Mouse (Mus musculus) cortical plate, adult 2 months (tissue): ENCODE measurements around the gene Tmem184b. TPM values are rescaled to one million over a fixed set of nuclear protein-coding genes. Genes with fewer than 3 reads are reported as not detected.
A peak's percentile ranks its signal among the peaks of the same experiment; 100 is the strongest.

ENCODE experiments used
- H3K27ac ChIP-seq: fragments of 200-500 bp; 2 replicates; pipeline ENCODE4 v1.5.1; 2012; ENCODE audit warnings: low read length, control low read depth, inconsistent platforms; ENCODE audit not compliant: insufficient read depth
- H3K4me1 ChIP-seq: fragments of 200-500 bp; 2 replicates; pipeline ENCODE4 v1.6.1; 2011; ENCODE audit warnings: low read length; ENCODE audit not compliant: control insufficient read depth, insufficient read depth
- H3K4me3 ChIP-seq: fragments of 200-500 bp; 2 replicates; pipeline ENCODE4 v1.5.1; 2011; ENCODE audit warnings: mild to moderate bottlenecking, low read length, control low read depth; ENCODE audit not compliant: insufficient read depth
- CTCF ChIP-seq: fragments of 200-500 bp; IDR thresholded peaks from 2 replicates; pipeline ENCODE4 v1.5.1; 2011; ENCODE audit warnings: mild to moderate bottlenecking, control low read depth, low read length; ENCODE audit not compliant: insufficient read depth; ENCODE audit errors: extremely low read depth
- POLR2A ChIP-seq: fragments of 200-500 bp; IDR thresholded peaks from 2 replicates; pipeline ENCODE4 v1.6.1; 2011; ENCODE audit warnings: mild to moderate bottlenecking, low read length, control low read depth; ENCODE audit not compliant: insufficient read depth; ENCODE audit errors: extremely low read depth
- polyA plus RNA-seq: library from polyadenylated mRNA; depleted of rRNA; stranded (reverse); fragments of >200 nt; gene quantifications from 2 replicates; pipeline ENCODE4 v1.2.3, GENCODE M21; 2012

Tmem184b gene
- polyA plus RNA-seq, 1 experiment: 75.6 TPM

DNA sequence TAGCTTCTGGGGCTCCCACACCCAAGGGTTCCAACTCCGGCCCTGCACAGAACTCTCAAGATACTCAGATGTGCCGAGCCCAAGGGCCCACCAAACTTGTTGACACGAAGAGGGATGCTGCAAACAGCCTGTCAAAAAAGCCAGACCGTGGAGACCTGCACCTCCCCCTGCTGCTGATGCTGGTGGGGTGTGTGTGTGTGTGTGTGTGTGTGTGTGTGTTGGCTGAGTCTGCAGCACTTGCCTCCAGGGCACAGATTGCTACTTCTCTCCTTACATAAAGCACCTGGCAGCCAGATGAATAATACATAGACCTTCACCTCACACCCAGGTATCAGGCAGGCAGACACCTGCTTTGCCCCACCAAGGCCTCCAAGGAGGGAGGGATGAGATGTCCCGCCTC, 1.2 kb downstream of the Tmem184b start:
- H3K4me1 ChIP-seq: peaks cover 3% of the 10 kb centered on the region; the same call in 1 of the 2 replicates
- TF ChIP-seq POLR2A (no peak), CTCF (no peak)
- peak overlapping the region; percentile 59 for H3K4me3 ChIP-seq
- no peak overlapping the region for H3K27ac ChIP-seq

DNA sequence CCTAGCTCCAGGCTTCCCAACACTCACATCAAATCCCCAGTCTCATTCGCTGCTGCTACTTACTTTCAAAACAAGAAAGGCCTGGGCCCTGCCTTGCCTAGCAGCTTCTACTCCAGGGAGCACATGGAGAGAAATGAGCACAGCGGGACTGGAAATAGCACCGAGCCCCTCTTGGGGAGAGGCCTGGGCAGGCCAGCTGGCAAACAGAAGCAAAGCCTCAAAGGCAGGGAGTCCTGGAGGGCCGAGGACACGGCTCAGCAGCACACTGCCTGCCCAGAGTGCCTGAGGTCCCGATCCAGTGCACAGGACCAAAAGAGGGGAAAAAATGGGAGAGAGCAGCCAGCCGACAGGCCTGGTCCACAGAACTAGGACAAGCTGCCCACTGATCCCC, 2.4 kb downstream of the Tmem184b start:
- H3K4me1 ChIP-seq: peaks cover 3% of the 10 kb centered on the region; the same call in 1 of the 2 replicates
- no peak overlapping the region; the same call in 1 of the 2 replicates for H3K4me3 ChIP-seq
- H3K27ac ChIP-seq: 0 out of 2 replicates have a peak overlapping the region, but pooled peaks have one; percentile 6
- TF ChIP-seq POLR2A: no peak
- no peak for TF ChIP-seq CTCF

DNA sequence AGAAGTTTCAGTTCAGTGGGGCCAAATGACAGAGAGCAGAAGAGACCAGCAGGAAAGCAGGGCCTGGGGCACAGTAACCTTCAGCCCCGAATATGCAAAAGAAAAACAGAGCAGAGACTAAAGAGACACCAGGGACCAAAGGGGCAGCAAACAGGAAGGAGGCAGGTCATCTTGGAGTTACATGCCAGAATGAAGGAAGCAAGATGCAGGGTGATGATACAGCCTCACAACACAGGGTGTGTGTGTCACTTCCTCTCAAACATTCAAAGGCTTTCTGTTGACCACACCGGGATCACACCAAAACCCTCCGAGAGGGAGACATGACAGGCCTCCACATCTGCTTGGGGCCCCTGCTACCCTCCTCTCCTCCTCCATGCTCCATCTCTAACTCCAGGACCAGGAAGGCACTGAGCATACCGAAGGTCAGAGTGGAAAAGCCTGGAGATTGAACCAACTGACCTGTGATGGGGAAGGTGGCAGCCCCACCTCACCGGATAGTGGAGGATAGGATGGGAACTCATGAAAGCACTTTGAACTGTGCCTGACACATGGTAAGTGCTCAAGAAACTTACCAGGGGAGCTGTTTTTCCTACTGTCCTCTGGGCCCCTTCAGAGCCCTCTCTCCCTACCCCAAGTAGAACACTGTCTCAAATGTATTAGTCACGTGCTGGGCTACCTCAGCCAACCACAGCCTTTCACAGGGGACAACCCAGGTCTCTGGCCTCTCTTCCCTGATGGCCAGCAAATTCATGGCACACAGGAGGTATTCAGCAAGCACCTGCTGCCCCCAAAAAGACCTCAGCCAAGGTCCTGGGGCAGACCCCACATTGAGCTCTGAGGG, 3.0 kb downstream of the Tmem184b start:
- Histone ChIP-seq H3K4me1 (peaks cover 3% of the 10 kb centered on the region; the same call in 1 of the 2 replicates), H3K4me3 (no peak overlapping the region; the same call in 1 of the 2 replicates), H3K27ac (no peak overlapping the region)
- TF ChIP-seq POLR2A (no peak), CTCF (no peak)

DNA sequence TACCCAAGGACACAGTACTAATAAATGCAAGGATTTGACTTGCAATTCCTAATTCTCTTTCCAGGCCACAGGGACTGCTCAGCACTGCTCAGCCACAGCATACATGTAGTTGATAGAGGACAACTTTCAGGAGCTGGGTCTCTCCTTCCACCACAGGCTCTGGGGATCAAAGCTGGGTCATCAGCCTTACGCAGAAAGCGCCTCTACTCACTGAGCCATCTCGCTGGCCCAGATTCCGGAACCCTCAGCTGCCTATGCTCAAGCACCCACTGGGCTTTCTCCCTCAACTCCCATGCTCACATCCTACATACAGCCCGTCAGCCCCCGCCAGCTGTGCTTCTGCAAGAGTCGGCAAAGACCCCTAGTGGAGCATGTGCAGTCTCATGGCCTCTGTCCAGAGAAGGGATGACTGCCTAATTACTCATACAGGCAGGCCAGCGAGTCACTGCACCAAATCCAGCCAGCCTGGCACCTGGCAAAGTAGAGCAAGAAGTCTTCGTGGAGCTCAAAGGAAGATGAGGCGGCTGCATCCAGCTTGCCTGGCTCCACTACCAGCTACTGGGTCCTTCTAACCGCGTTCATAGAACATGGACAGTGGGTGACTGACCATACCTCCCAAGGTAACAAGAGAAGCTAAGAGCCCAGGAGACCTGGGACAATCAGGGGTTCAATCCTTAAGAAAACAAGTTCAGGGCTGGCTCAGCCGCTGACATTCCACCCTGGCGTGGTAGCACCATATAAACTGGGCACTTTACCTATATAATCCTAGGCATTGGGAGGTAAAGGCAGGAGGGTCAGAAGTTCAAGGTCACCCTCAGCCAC, 3.9 kb downstream of the Tmem184b start:
- Histone ChIP-seq H3K4me3 (no peak overlapping the region), H3K4me1 (peaks cover 10% of the 10 kb centered on the region), H3K27ac (no peak overlapping the region)
- TF ChIP-seq POLR2A (no peak), CTCF (no peak)

DNA sequence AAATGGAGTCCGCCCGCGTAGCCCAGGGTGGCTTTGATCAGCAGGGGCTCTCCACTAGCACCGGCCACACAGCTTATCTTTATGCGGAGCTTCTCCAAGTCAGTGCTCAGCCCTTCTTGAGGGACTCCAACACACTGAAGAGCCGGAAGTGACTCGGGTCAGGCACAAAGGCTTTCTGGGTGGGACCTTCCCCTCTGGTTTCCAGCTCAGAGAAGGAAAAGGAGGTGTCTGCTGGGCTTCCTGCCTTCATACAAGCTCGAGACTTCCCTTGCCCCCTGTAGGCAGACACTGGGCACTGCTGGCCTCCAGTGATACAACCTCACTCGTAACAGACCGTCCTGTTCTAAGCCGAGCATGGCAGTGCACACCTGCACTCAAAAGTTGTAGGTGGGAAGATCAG, 6.6 kb downstream of the Tmem184b start:
- Histone ChIP-seq H3K27ac (peak overlapping the region; percentile 76; the same call in 1 of the 2 replicates), H3K4me1 (peaks cover 16% of the 10 kb centered on the region), H3K4me3 (no peak overlapping the region)
- TF ChIP-seq POLR2A (peak; percentile 45; the same call in 1 of the 2 replicates), CTCF (0 out of 2 replicates have a peak, but pooled peaks have one; percentile 16)

DNA sequence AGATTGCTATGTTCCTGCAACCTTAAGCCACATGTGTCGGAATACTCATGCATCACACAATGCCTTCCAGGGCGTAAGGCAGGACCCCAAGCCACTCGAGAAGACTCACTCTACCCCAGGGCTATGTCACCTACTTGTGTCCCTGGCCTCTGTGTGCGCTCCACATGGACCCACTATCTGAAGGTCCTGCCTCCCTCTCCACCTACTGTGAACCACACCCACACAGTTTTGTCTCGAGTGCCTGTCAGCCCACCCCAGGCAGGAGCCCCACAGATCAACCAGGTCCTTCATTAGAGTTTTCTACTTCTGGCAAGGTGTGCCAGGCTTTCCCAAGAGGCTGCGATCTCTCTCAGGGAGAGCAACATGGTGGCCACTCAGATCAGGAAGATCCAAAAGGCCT, 8.1 kb downstream of the Tmem184b start:
- H3K4me3 ChIP-seq: no peak overlapping the region
- TF ChIP-seq POLR2A (no peak), CTCF (no peak)
- H3K27ac ChIP-seq: no peak overlapping the region
- H3K4me1 ChIP-seq: peaks cover 23% of the 10 kb centered on the region

DNA sequence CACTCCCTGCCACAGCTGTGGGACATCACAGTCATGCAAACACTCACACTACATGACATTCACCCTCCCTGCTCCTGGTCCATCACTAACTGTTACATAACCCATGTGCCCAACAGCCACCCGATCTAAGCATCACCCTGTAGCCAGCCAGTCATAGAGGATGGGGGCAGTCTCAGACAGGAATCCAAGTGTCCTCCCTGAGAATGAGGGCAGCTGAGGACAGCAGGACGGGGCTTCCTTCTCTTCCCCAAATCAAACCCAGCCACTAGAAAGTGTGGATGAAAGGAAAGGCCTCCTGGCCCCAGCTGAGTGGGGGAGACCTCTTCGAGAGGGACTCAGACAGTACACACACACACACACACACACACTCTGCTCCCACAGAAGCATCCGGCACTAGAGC, 8.5 kb downstream of the Tmem184b start:
- no peak for TF ChIP-seq CTCF
- TF ChIP-seq POLR2A: no peak
- Histone ChIP-seq H3K27ac (no peak overlapping the region), H3K4me1 (peaks cover 23% of the 10 kb centered on the region), H3K4me3 (no peak overlapping the region)

DNA sequence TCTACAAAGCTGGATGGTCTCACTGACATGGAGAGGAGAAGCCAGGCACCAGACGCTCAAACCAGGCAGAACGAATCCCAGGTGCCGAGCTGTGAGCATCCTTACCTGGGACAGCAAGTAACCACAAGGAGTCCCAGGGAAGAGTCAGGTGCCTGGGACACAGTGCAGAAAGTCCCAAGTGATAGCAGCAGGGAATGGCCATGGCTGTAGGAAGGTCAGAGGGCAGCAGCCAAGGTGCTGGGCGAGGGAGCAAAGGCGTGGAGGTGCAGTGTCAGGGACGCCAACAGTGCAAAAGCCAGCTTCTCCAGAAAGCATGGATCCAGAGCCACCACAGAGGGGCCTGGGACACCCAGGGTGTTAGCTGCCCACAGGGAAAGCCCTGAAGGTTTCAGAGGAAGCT, 10.3 kb downstream of the Tmem184b start:
- H3K27ac ChIP-seq: no peak overlapping the region
- H3K4me3 ChIP-seq: no peak overlapping the region
- TF ChIP-seq CTCF (no peak), POLR2A (no peak)
- H3K4me1 ChIP-seq: peaks cover 35% of the 10 kb centered on the region

DNA sequence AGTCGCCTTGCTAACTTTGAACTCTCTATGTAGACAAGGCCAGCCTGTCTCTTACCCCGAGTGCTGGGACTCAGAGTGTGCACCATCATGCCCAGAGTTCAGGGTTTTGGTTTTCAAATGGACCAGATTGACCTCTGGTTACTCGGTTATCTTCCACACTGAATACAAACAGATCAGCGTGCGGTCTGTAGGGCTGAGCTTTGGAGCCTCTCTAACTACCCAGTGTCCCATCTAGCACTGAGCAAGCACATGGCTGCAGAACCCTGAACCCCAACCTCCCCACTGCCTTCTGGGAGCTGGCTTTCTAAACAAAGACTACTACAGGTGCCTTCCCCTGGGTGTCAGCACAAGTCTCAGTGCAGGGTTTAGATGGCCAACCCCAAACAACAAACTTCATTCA, 10.8 kb downstream of the Tmem184b start:
- Histone ChIP-seq H3K4me1 (peaks cover 35% of the 10 kb centered on the region), H3K4me3 (no peak overlapping the region), H3K27ac (no peak overlapping the region)
- TF ChIP-seq POLR2A (no peak), CTCF (no peak)
